Mouse (Mus musculus): ENCODE data around the gene Itgb1bp2.

Itgb1bp2 gene

GRCm38 (mm10) chrX:101448886-101449475 is at the start of gene Itgb1bp2:
TSS of gene Itgb1bp2 (plus strand) at chrX:101449088.
- DNase-seq, result peak in 1 of 2 experiments; percentile 5

- DNase-seq, result peak; percentile 74 to 83
These were observed 29.8 kb upstream of the Itgb1bp2 start for GRCm38 (mm10) chrX:101418946-101419724.

GRCm38 (mm10) chrX:101419725-101420699 is 28.9 kb upstream of the Itgb1bp2 start:
- DNase-seq, result peak; percentile 89 to 93

- no peak for DNase-seq
These were observed 28.2 kb upstream of the Itgb1bp2 start, which contains the start of gene Zmym3 for GRCm38 (mm10) chrX:101420700-101421095. TSS of gene Zmym3 (minus strand) at chrX:101420849.

- DNase-seq, result no peak
These were observed 25.4 kb upstream of the Itgb1bp2 start for GRCm38 (mm10) chrX:101423462-101423861.

GRCm38 (mm10) chrX:101427774-101428173 is 21.1 kb upstream of the Itgb1bp2 start:
- DNase-seq, result no peak

- DNase-seq, result peak in 1 of 2 experiments; percentile 10
These were observed 20.1 kb upstream of the Itgb1bp2 start for GRCm38 (mm10) chrX:101428785-101429141.

GRCm38 (mm10) chrX:101429142-101429949 is 19.5 kb upstream of the Itgb1bp2 start, which contains the start of gene Nono:
TSS of gene Nono (plus strand) at chrX:101429318.
- peak; percentile 82 to 89 for DNase-seq

GRCm38 (mm10) chrX:101429976-101430375 is 18.9 kb upstream of the Itgb1bp2 start:
- DNase-seq, result no peak

GRCm38 (mm10) chrX:101451147-101451546 is 2.3 kb downstream of the Itgb1bp2 start:
- DNase-seq, result no peak

- no peak for DNase-seq
These were observed 2.7 kb downstream of the Itgb1bp2 start for GRCm38 (mm10) chrX:101451591-101451990.

- DNase-seq, result no peak
These were observed 23.3 kb downstream of the Itgb1bp2 start for GRCm38 (mm10) chrX:101472202-101472601.

GRCm38 (mm10) chrX:101481604-101482350 is 32.9 kb downstream of the Itgb1bp2 start:
- no peak for DNase-seq

GRCm38 (mm10) chrX:101486487-101487152 is 37.7 kb downstream of the Itgb1bp2 start:
- DNase-seq, result peak; percentile 42 to 47

Measured in kidney, postnatal 4 days (tissue).